In the genomic region with DNA sequence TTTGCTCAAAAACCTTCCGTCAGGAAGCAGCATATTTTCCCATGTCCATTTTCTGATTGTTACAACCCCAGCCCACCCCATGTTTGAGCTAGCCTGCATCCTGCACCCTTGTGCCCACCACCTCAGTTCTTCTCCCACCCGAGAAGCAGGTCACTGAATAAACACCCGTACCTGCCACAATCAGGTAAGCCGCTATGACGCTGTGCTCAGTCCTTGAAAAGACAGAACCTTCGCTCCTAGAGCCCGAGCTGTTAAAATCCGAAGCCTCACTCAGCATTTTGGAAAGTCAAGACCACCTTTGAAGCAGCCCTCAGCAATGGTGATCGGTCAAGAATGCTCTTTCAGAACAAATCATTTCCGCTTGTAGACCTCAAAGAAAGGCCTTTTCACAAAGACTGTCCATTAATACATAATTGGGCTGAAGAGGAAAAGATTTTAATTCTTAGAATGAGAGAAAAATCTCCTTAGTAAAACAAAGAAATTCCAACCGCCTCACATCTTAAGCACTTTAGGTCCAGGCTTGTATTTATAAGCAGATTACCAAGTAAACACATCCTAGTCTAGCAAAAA, we compare ENCODE assay signal across 17 mouse cellular contexts. TPM values are rescaled to one million over a fixed set of nuclear protein-coding genes. Genes with fewer than 3 reads are reported as not detected.
"Had no signal": no experiment of that assay in that cellular context is flagged by ENCODE, and none has a peak within 500 bp of the region (broad histone marks: within the 10 kb centered on the region; RNA-seq: fewer than 3 reads in every experiment).

Gene Rrh, minus strand, starts transcription at position 382 of the 570 bp plus-strand sequence.

- ATAC-seq: liver, postnatal 0 days; lung, postnatal 0 days; midbrain, embryonic 13.5 days; midbrain, embryonic 15.5 days had no signal

- H3K27me3 ChIP-seq: lung, embryonic 15.5 days; megakaryocyte, embryonic 14.5 days; midbrain, embryonic 13.5 days; midbrain, embryonic 15.5 days; neural tube, embryonic 12.5 days; stomach, embryonic 15.5 days had no signal

- H3K4me3 ChIP-seq: lung, embryonic 15.5 days; megakaryocyte, embryonic 14.5 days; midbrain, embryonic 13.5 days; midbrain, embryonic 15.5 days; neural tube, embryonic 12.5 days; stomach, embryonic 15.5 days had no signal

- H3K9me3 ChIP-seq: lung, embryonic 15.5 days; megakaryocyte, embryonic 14.5 days; midbrain, embryonic 13.5 days; midbrain, embryonic 15.5 days; neural tube, embryonic 12.5 days; stomach, embryonic 15.5 days had no signal

- DNase-seq: liver, postnatal 0 days; lung, adult 2 months; lung, postnatal 14 days; lung, postnatal 36 days; right cerebral cortex, postnatal 14 days; thymus, adult 2 months; thymus, postnatal 25 days; thymus, postnatal 4 days had no signal

- H3K4me1 ChIP-seq: lung, embryonic 15.5 days; midbrain, embryonic 13.5 days; midbrain, embryonic 15.5 days; neural tube, embryonic 12.5 days; stomach, embryonic 15.5 days had no signal

- H3K27ac ChIP-seq: lung, embryonic 15.5 days; macrophage; midbrain, embryonic 13.5 days; midbrain, embryonic 15.5 days; neural tube, embryonic 12.5 days; stomach, embryonic 15.5 days; stomach, postnatal 0 days had no signal

RNA-seq across cellular contexts. Expression of gene Rrh, which starts in this region (rescaled TPM):
- polyA plus RNA-seq: liver, postnatal 0 days; lung, postnatal 0 days; neural tube, embryonic 12.5 days had no signal
